Mouse (Mus musculus): ENCODE data around the gene Trappc13. TPM values are rescaled to one million over a fixed set of nuclear protein-coding genes. Genes with fewer than 3 reads are reported as not detected.
A peak's percentile ranks its signal among the peaks of the same experiment; 100 is the strongest.

Gene Trappc13
- polyA plus RNA-seq, 1 experiment, result 12.1 TPM

DNA sequence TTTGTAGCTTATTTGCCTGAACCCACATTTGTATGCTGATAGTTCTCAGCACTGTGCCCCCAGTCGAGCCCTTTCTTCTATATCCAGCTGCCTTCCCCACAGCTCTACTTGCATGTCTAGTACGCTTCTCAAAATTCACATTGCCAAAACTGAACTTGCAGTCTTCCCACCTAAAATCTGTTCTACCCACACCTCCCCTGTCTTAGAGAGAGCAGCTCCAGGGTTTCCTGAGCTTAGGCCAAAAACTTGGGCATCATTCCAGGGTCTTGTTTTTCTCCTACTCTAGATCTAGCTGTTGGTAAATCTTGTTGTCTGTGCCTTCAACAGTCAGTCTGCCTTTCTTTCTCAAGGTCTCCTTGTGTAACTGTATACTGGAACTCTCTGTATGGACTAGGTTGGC lies 63.4 kb downstream of the Trappc13 start:
- Histone ChIP-seq H3K27me3 (replicated peaks; ENCODE audit: control insufficient read depth, insufficient read depth, low read length) (no peaks in the 10 kb centered on the region), H3K4me1 (ENCODE audit: control insufficient read depth, insufficient read depth, low read length) (no peaks in the 10 kb centered on the region), H3K36me3 (ENCODE audit: control insufficient read depth, insufficient read depth, low read length) (no peaks in the 10 kb centered on the region), H3K4me3 (ENCODE audit: insufficient read depth, low read depth, low read length) (no peak overlapping the region), H3K27ac (ENCODE audit: insufficient read depth, low read depth, low read length) (no peak overlapping the region)
- no peak for TF ChIP-seq CTCF (conservative IDR thresholded peaks at IDR 0.05; ENCODE audit: insufficient read depth, insufficient read length, low read depth, low read length)
- TF ChIP-seq POLR2A (IDR thresholded peaks at IDR 0.05; ENCODE audit: low read depth, low read length), result no peak
- no peak for DNase-seq
- 95% methylated on average over 2 of the region's 2 CpGs for WGBS

DNA sequence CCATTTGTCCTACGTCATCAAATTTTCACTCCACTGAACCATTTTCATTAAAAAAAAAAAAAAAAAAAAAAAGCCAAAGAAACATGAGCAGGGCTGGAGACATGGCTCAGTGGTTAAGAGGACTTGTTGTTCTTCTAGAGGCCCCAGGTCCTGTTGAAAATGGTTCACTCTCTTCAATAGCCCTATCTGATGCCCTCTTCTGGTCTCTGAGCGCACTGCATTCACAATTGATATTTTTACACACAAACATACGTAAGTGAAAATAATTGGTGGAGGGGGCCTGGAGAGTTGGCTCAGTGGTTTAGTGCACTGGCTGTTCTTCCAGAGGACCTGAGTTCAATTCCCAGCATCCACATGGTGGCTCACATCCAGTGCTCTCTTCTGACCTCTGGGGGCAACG lies 64.5 kb downstream of the Trappc13 start:
- DNase-seq, result no peak
- H3K27me3 ChIP-seq (replicated peaks; ENCODE audit: control insufficient read depth, insufficient read depth, low read length), result no peaks in the 10 kb centered on the region
- TF ChIP-seq POLR2A (IDR thresholded peaks at IDR 0.05; ENCODE audit: low read depth, low read length) (no peak), CTCF (conservative IDR thresholded peaks at IDR 0.05; ENCODE audit: insufficient read depth, insufficient read length, low read depth, low read length) (no peak)
- H3K27ac ChIP-seq (ENCODE audit: insufficient read depth, low read depth, low read length), result no peak overlapping the region
- 86% methylated on average over 4 of the region's 4 CpGs for WGBS
- no peaks in the 10 kb centered on the region for H3K36me3 ChIP-seq (ENCODE audit: control insufficient read depth, insufficient read depth, low read length)
- no peak overlapping the region for H3K4me3 ChIP-seq (ENCODE audit: insufficient read depth, low read depth, low read length)
- H3K4me1 ChIP-seq (ENCODE audit: control insufficient read depth, insufficient read depth, low read length), result no peaks in the 10 kb centered on the region

DNA sequence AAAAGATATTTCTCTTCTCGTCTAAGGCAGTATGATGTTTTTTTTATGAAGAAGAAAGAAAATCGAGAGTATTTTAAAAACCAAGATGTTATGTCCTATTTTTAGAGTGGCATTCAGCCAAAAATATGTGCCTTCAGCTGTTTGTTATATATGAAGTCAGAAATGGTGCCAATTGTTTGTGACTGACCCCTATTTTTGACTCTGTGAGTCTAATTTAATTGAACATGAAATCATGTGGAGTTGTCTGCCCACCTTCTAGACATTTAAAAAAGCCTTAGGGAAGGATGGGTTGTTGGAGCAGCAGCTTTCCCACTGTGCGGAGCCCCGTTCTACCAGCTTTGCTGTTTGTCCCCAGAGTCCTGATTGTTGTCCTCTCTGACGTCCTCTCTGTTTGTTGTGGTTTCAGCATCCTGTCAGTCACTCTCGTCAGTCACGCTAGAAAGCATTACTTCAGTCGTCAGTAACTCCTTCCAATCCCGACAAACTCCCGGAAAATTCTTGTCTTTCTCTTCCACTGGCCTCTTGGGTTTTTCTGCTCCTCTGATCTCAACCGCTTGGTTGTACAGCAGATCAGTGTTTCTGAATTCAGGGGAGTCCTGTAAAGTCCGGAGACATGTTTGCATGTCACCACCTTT lies 65.9 kb downstream of the Trappc13 start:
- Histone ChIP-seq H3K27ac (ENCODE audit: insufficient read depth, low read depth, low read length) (no peak overlapping the region), H3K27me3 (replicated peaks; ENCODE audit: control insufficient read depth, insufficient read depth, low read length) (no peaks in the 10 kb centered on the region), H3K4me3 (ENCODE audit: insufficient read depth, low read depth, low read length) (no peak overlapping the region), H3K36me3 (ENCODE audit: control insufficient read depth, insufficient read depth, low read length) (no peaks in the 10 kb centered on the region), H3K4me1 (ENCODE audit: control insufficient read depth, insufficient read depth, low read length) (peaks cover 3% of the 10 kb centered on the region; the same call in 1 of the 2 replicates)
- TF ChIP-seq CTCF (conservative IDR thresholded peaks at IDR 0.05; ENCODE audit: insufficient read depth, insufficient read length, low read depth, low read length) (no peak), POLR2A (IDR thresholded peaks at IDR 0.05; ENCODE audit: low read depth, low read length) (no peak)
- no peak for DNase-seq
- WGBS, result 69% methylated on average over 12 of the region's 12 CpGs

DNA sequence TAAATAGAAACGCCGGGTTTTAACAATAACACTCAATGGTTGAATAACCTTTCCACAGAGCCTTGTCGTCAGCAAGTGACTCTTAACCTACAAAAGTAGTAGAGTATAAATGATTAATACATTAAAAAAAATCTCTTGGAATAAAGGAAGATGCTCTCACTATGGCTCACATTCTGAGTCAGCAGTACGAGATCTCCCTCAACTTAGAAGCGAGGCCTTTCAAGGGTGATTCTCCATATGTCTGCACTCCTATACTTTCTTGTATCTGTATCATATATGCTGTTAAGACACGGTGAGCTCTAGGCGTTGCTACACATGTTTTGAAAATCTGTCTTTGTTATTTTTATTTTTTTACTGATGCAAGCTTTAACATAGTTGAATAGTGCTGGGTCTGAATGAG lies 67.7 kb downstream of the Trappc13 start:
- Histone ChIP-seq H3K4me1 (ENCODE audit: control insufficient read depth, insufficient read depth, low read length) (peaks cover 3% of the 10 kb centered on the region; the same call in 1 of the 2 replicates), H3K36me3 (ENCODE audit: control insufficient read depth, insufficient read depth, low read length) (no peaks in the 10 kb centered on the region), H3K4me3 (ENCODE audit: insufficient read depth, low read depth, low read length) (peak overlapping the region; percentile 75; the same call in 1 of the 2 replicates), H3K27me3 (replicated peaks; ENCODE audit: control insufficient read depth, insufficient read depth, low read length) (no peaks in the 10 kb centered on the region), H3K27ac (ENCODE audit: insufficient read depth, low read depth, low read length) (no peak overlapping the region)
- DNase-seq, result no peak
- TF ChIP-seq CTCF (conservative IDR thresholded peaks at IDR 0.05; ENCODE audit: insufficient read depth, insufficient read length, low read depth, low read length) (no peak), POLR2A (IDR thresholded peaks at IDR 0.05; ENCODE audit: low read depth, low read length) (no peak)
- 43% methylated on average over 7 of the region's 7 CpGs for WGBS

DNA sequence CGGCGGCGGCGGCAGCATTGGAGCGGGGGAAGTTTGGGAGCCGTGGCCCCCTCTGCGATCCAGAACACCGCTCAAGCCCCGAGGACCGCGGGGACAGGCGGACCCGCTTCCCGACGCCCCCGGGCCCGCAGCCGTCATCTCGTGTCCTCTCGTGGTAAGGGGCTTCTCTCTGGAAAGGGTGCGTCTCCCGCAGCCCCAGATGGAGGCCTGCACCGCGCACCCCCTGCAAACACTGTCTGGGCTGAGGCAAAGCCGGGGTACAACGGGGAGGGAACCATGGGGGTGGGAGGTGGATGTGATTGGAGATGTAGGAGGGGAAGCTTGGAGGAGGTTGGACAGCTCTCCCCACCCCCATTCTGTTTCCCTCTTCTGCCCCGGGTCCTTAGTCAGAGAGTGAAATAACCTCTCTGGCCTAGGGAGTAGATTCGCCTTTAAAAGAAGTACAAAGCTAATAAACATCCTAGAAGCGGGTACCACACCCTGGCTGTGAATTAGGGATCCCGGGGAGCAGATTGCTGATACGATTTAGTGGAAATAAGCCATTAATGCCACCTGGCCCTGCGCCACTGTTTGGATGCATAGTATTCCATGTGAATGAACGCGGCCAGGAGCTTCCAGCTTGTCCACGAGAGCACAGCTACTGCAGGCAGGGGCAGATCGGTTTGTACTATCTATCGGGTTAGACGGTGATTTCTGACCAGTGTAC lies 68.3 kb downstream of the Trappc13 start:
- TF ChIP-seq POLR2A (IDR thresholded peaks at IDR 0.05; ENCODE audit: low read depth, low read length) (no peak), CTCF (conservative IDR thresholded peaks at IDR 0.05; ENCODE audit: insufficient read depth, insufficient read length, low read depth, low read length) (no peak)
- DNase-seq, result peak; percentile 50
- WGBS, result under 1% methylated on average over 37 of the region's 38 CpGs
- H3K4me3 ChIP-seq (ENCODE audit: insufficient read depth, low read depth, low read length), result peak overlapping the region; percentile 75
- no peak overlapping the region for H3K27ac ChIP-seq (ENCODE audit: insufficient read depth, low read depth, low read length)
- H3K27me3 ChIP-seq (replicated peaks; ENCODE audit: control insufficient read depth, insufficient read depth, low read length), result no peaks in the 10 kb centered on the region
- H3K4me1 ChIP-seq (ENCODE audit: control insufficient read depth, insufficient read depth, low read length), result peaks cover 3% of the 10 kb centered on the region; the same call in 1 of the 2 replicates
- no peaks in the 10 kb centered on the region for H3K36me3 ChIP-seq (ENCODE audit: control insufficient read depth, insufficient read depth, low read length)

DNA sequence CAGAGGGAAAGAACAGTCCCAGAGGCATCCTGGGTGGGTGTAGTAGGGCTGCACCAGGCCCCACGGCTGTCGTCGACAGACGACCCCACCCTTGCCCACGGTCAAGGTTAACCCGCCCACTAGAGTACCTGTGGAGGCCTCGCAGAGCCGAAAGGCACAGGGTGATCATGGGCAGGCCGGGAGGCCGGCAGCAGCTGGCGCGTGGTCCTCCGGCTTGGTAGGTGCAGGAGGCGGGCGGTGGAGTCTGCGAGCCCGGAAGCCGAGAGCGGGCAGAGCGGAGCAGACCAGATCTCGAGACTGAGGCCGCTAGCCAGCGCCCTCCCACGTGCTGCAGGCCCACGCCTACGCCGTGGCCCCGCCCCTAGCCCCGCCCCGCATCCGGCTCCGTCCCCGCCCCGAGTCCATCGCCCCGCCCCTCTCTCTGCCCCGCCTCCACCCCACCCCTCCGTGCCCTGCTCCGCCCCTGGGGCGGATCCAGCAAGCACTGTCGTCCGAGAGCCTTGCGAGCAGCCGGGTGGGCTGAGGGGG lies 68.9 kb downstream of the Trappc13 start, which contains the start of the genes Nln and Sgtb:
TSS of gene Nln (minus strand) at position 327 of the 528 bp plus-strand sequence.
TSS of gene Sgtb (plus strand) at position 454 of the 528 bp plus-strand sequence.
- peak; percentile 16 for TF ChIP-seq POLR2A (IDR thresholded peaks at IDR 0.05; ENCODE audit: low read depth, low read length)
- TF ChIP-seq CTCF (conservative IDR thresholded peaks at IDR 0.05; ENCODE audit: insufficient read depth, insufficient read length, low read depth, low read length), result no peak
- Histone ChIP-seq H3K4me3 (ENCODE audit: insufficient read depth, low read depth, low read length) (peak within 1 kb of the TSS; percentile 79), H3K36me3 (ENCODE audit: control insufficient read depth, insufficient read depth, low read length) (no peaks in the 10 kb centered on the region), H3K4me1 (ENCODE audit: control insufficient read depth, insufficient read depth, low read length) (peaks cover 3% of the 10 kb centered on the region; the same call in 1 of the 2 replicates), H3K27me3 (replicated peaks; ENCODE audit: control insufficient read depth, insufficient read depth, low read length) (no peaks in the 10 kb centered on the region), H3K27ac (ENCODE audit: insufficient read depth, low read depth, low read length) (peak within 1 kb of the TSS; percentile 39; the same call in 1 of the 2 replicates)
- peak; percentile 94 for DNase-seq
- under 1% methylated on average over 26 of the region's 44 CpGs for WGBS

All from kidney, adult 2 months (tissue).